Mouse (Mus musculus) stomach, postnatal 0 days (tissue): ENCODE results near the gene Gm10840.

ENCODE experiments used
- CTCF ChIP-seq: IDR thresholded peaks from 2 replicates; pipeline ENCODE4 v1.5.1; 2016; ENCODE audit warnings: antibody characterized with exemption, low read depth, mild to moderate bottlenecking, moderate library complexity
- EP300 ChIP-seq: optimal IDR thresholded peaks from 2 replicates; pipeline ENCODE3; 2016; ENCODE audit warnings: antibody characterized with exemption

DNA sequence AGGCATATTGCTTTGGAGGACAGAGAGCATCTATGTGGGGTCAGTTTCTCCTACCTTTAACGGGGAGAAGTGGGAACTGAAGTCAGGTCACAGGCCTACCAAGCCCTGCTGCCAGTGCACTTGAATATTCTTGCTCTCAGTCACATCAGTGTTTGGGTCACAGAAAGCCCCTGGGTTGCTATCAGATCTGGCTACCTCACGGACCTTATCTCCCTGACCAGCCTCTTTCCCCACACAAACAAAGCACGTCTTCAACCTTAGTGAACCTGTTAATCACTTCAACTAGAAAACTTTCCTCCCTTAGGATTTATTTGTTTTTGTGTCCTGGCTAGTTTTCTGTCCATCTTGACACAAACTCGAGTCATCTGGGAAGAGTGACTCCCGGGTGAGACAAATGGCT is 15.7 kb downstream of the Gm10840 start:
- TF ChIP-seq CTCF (no peak), EP300 (no peak)
